Comparison of ENCODE assay signal across 8 mouse cellular contexts in genomic region chr9:110623416-110624195, GRCm38 (mm10). TPM values are rescaled to one million over a fixed set of nuclear protein-coding genes. Genes with fewer than 3 reads are reported as not detected.
DNase-seq lines count a peak whose midpoint lies in the region; ATAC-seq lines count a peak whose summit lies in the region.

No protein-coding gene starts in this region.

- WGBS in kidney, embryonic 15.5 days, result 19% methylated on average over 8 of the region's 8 CpGs
- 34% methylated on average over 8 of the region's 8 CpGs for WGBS in embryonic facial prominence, embryonic 13.5 days
- 40% methylated on average over 8 of the region's 8 CpGs for WGBS in limb, embryonic 10.5 days
- WGBS in neural tube, embryonic 15.5 days, result 36% methylated on average over 8 of the region's 8 CpGs

- H3K4me3 ChIP-seq in kidney, embryonic 15.5 days (replicated peaks), result peak overlapping the region; percentile 52
- peak overlapping the region; percentile 61 for H3K4me3 ChIP-seq in embryonic facial prominence, embryonic 13.5 days
- peak overlapping the region; percentile 72 for H3K4me3 ChIP-seq in limb, embryonic 10.5 days
- peak overlapping the region; percentile 51 for H3K4me3 ChIP-seq in neural tube, embryonic 15.5 days (replicated peaks)

- peak overlapping the region; percentile 95 for H3K27ac ChIP-seq in kidney, embryonic 15.5 days
- H3K27ac ChIP-seq in embryonic facial prominence, embryonic 13.5 days, result peak overlapping the region; percentile 96
- H3K27ac ChIP-seq in limb, embryonic 10.5 days, result peak overlapping the region; percentile 92
- H3K27ac ChIP-seq in neural tube, embryonic 15.5 days (replicated peaks), result peak overlapping the region; percentile 88

- H3K4me2 ChIP-seq in kidney, embryonic 15.5 days, result peak overlapping the region; percentile 85
- peak overlapping the region; percentile 96 for H3K4me2 ChIP-seq in embryonic facial prominence, embryonic 13.5 days
- H3K4me2 ChIP-seq in neural tube, embryonic 15.5 days, result peak overlapping the region; percentile 98

- DNase-seq in kidney, postnatal 14 days, result no peak
- DNase-seq in limb, embryonic 10.5 days (ENCODE audit: low spot score), result no peak
- DNase-seq in kidney, adult 9 months, result no peak
- DNase-seq in MN1 (ENCODE audit: low spot score), result no peak

- H3K36me3 ChIP-seq in kidney, embryonic 15.5 days, result peaks cover 62% of the 10 kb centered on the region
- H3K36me3 ChIP-seq in embryonic facial prominence, embryonic 13.5 days, result peaks cover 43% of the 10 kb centered on the region
- peaks cover 46% of the 10 kb centered on the region for H3K36me3 ChIP-seq in limb, embryonic 10.5 days
- peaks cover 27% of the 10 kb centered on the region for H3K36me3 ChIP-seq in neural tube, embryonic 15.5 days

- no peaks in the 10 kb centered on the region for H3K27me3 ChIP-seq in kidney, embryonic 15.5 days
- H3K27me3 ChIP-seq in embryonic facial prominence, embryonic 13.5 days, result no peaks in the 10 kb centered on the region
- peaks cover 19% of the 10 kb centered on the region for H3K27me3 ChIP-seq in limb, embryonic 10.5 days (ENCODE audit: low read depth, poor library complexity, severe bottlenecking)
- no peaks in the 10 kb centered on the region for H3K27me3 ChIP-seq in neural tube, embryonic 15.5 days (replicated peaks)

- ATAC-seq in kidney, embryonic 15.5 days (replicated peaks; ENCODE audit: low FRiP score), result no peak
- ATAC-seq in embryonic facial prominence, embryonic 13.5 days (ENCODE audit: insufficient number of reproducible peaks, insufficient read depth, low FRiP score, low TSS enrichment, low read depth), result no peak
- no peak for ATAC-seq in neural tube, embryonic 15.5 days (ENCODE audit: low FRiP score)
- ATAC-seq in erythroid progenitor cell, adult 5-6 weeks (replicated peaks; ENCODE audit: low FRiP score, poor library complexity, severe bottlenecking), result no peak

- no peaks in the 10 kb centered on the region for H3K9me3 ChIP-seq in kidney, embryonic 15.5 days (replicated peaks)
- H3K9me3 ChIP-seq in embryonic facial prominence, embryonic 13.5 days, result no peaks in the 10 kb centered on the region
- no peaks in the 10 kb centered on the region for H3K9me3 ChIP-seq in limb, embryonic 10.5 days (replicated peaks)
- no peaks in the 10 kb centered on the region for H3K9me3 ChIP-seq in neural tube, embryonic 15.5 days (replicated peaks)

- peak overlapping the region; percentile 48 for H3K9ac ChIP-seq in kidney, embryonic 15.5 days
- H3K9ac ChIP-seq in embryonic facial prominence, embryonic 13.5 days, result peak overlapping the region; percentile 78
- H3K9ac ChIP-seq in neural tube, embryonic 15.5 days (replicated peaks), result peak overlapping the region; percentile 70

- peaks cover 33% of the 10 kb centered on the region for H3K4me1 ChIP-seq in kidney, embryonic 15.5 days
- H3K4me1 ChIP-seq in embryonic facial prominence, embryonic 13.5 days, result peaks cover 29% of the 10 kb centered on the region
- H3K4me1 ChIP-seq in limb, embryonic 10.5 days, result peaks cover 41% of the 10 kb centered on the region
- H3K4me1 ChIP-seq in neural tube, embryonic 15.5 days, result peaks cover 27% of the 10 kb centered on the region

RNA-seq across cellular contexts. Expression of gene Nradd, which starts 0.6 kb away (rescaled TPM):
- 55.2 and 56.4 TPM in 2 replicates for polyA plus RNA-seq in kidney, embryonic 15.5 days (2015; fragmentation: Nextera tagmentation; extraction: Ambion mirVana)
- 77.5 and 77.8 TPM in 2 replicates for polyA plus RNA-seq in embryonic facial prominence, embryonic 13.5 days (2015; fragmentation: Nextera tagmentation; extraction: Ambion mirVana)
- 52.8 and 60.6 TPM in 2 replicates for polyA plus RNA-seq in limb, embryonic 10.5 days (2016; fragmentation: Nextera tagmentation; extraction: Ambion mirVana)
- polyA plus RNA-seq in neural tube, embryonic 15.5 days (2015; fragmentation: Nextera tagmentation; extraction: Ambion mirVana), result 24.9 and 26.0 TPM in 2 replicates
- 2.2 TPM in 1 of 2 replicates, not detected in the other for total RNA-seq in erythroid progenitor cell, adult 5-6 weeks (2015; ENCODE audit: low replicate concordance)
- 1.3 TPM in 1 of 2 replicates, not detected in the other for total RNA-seq in erythroid progenitor cell, adult 5-6 weeks (2017; ENCODE audit: low replicate concordance)

RNA-seq across cellular contexts. Expression of gene Nbeal2, which starts 30.4 kb away (rescaled TPM):
- 3.7 and 5.5 TPM in 2 replicates for polyA plus RNA-seq in kidney, embryonic 15.5 days (2015; fragmentation: Nextera tagmentation; extraction: Ambion mirVana)
- 1.8 and 2.4 TPM in 2 replicates for polyA plus RNA-seq in embryonic facial prominence, embryonic 13.5 days (2015; fragmentation: Nextera tagmentation; extraction: Ambion mirVana)
- polyA plus RNA-seq in limb, embryonic 10.5 days (2016; fragmentation: Nextera tagmentation; extraction: Ambion mirVana), result 0.73 and 0.76 TPM in 2 replicates
- polyA plus RNA-seq in neural tube, embryonic 15.5 days (2015; fragmentation: Nextera tagmentation; extraction: Ambion mirVana), result 3.1 and 5.9 TPM in 2 replicates
- 9.4 and 16.3 TPM in 2 replicates for total RNA-seq in erythroid progenitor cell, adult 5-6 weeks (2015; ENCODE audit: low replicate concordance)
- 1.4 and 10.1 TPM in 2 replicates for total RNA-seq in erythroid progenitor cell, adult 5-6 weeks (2017; ENCODE audit: low replicate concordance)

RNA-seq across cellular contexts. Expression of gene Ccdc12, which starts 32.7 kb away (rescaled TPM):
- polyA plus RNA-seq in kidney, embryonic 15.5 days (2015; fragmentation: Nextera tagmentation; extraction: Ambion mirVana), result 151 and 157 TPM in 2 replicates
- 101 and 123 TPM in 2 replicates for polyA plus RNA-seq in embryonic facial prominence, embryonic 13.5 days (2015; fragmentation: Nextera tagmentation; extraction: Ambion mirVana)
- 164 and 175 TPM in 2 replicates for polyA plus RNA-seq in limb, embryonic 10.5 days (2016; fragmentation: Nextera tagmentation; extraction: Ambion mirVana)
- 96.3 and 112 TPM in 2 replicates for polyA plus RNA-seq in neural tube, embryonic 15.5 days (2015; fragmentation: Nextera tagmentation; extraction: Ambion mirVana)
- 59.8 and 67.1 TPM in 2 replicates for total RNA-seq in erythroid progenitor cell, adult 5-6 weeks (2015; ENCODE audit: low replicate concordance)
- total RNA-seq in erythroid progenitor cell, adult 5-6 weeks (2017; ENCODE audit: low replicate concordance), result 32.8 and 34.5 TPM in 2 replicates
